Mouse (Mus musculus) liver, adult 2 months (tissue): ENCODE data around the gene St6gal1.

Source experiments
- CTCF ChIP-seq: fragments of 200-500 bp; IDR thresholded peaks from 2 replicates; pipeline ENCODE4 v1.5.1; 2011; ENCODE audit warnings: low read depth, low read length, control low read depth
- POLR2A ChIP-seq: fragments of 200-500 bp; IDR thresholded peaks from 2 replicates; pipeline ENCODE4 v1.6.1; 2011; ENCODE audit warnings: low read length, control low read depth; ENCODE audit not compliant: insufficient read depth; ENCODE audit errors: extremely low read depth

DNA sequence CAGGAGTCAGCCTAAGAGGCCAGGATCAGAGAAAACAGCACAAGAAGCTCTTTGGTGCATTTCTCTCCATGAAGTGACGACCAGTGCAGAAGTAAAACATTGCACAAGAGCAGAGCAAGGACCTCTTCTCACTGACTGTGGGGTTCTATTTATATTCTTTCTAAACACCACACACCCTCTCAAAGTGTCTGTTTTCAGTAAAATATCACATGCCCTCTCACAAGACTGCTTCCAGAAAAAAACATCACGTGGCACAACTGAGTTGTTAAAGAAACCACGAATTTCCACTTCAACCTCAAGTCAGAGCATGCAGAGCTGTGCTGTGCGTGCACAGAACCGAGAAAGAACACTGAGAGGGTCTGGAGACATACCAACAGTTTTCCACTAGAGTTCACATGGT, 150.4 kb downstream of the St6gal1 start:
- TF ChIP-seq POLR2A, result no peak
- TF ChIP-seq CTCF, result no peak
